Mouse (Mus musculus): ENCODE data around the gene Rps6ka1. TPM values are rescaled to one million over a fixed set of nuclear protein-coding genes. Genes with fewer than 3 reads are reported as not detected.

Rps6ka1 gene
- polyA plus RNA-seq, 1 experiment from 2014 or later = 34.5 TPM

- 83% methylated on average over 4 of the region's 4 CpGs for WGBS
- DNase-seq (ENCODE audit: low spot score) = no peak
- peaks cover 9% of the 10 kb centered on the region for H3K4me1 ChIP-seq
- no peaks in the 10 kb centered on the region for H3K27me3 ChIP-seq (ENCODE audit: low read depth, poor library complexity, severe bottlenecking)
- H3K27ac ChIP-seq (replicated peaks) = no peak overlapping the region
- no peak overlapping the region for H3K4me3 ChIP-seq
- H3K36me3 ChIP-seq = peaks cover 19% of the 10 kb centered on the region
- no peaks in the 10 kb centered on the region for H3K9me3 ChIP-seq (replicated peaks)
Observed at GRCm38 (mm10) chr4:133873431-133873851, 14.2 kb downstream of the Rps6ka1 start.

DNA sequence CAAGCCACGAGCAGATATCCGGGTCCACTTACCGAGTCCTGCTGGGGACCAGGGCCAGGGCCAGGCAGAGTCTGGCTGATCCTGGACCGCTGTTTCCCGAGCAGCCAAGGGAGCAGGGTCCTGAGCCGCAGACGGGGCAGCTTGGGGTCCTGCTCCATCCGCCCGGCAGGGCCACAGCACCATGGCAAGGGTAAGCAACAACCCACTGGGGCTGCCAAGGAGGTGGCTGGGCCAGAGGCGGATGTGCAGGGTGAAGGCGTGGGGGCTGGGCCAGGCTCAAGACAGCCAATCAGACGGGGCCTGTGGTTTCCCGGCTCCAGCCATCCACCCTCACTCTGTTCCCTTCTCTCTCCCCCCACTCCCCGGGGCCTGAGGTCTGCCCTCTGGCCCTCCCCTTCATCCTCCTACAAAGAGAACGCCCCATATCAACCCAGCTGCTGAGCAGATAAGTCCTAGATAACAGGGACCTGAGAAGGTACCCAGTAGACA lies 14.7 kb downstream of the Rps6ka1 start:
- no peaks in the 10 kb centered on the region for H3K27me3 ChIP-seq (ENCODE audit: low read depth, poor library complexity, severe bottlenecking)
- DNase-seq (ENCODE audit: low spot score) = no peak
- H3K36me3 ChIP-seq = peaks cover 21% of the 10 kb centered on the region
- 73% methylated on average over 15 of the region's 15 CpGs for WGBS
- H3K9me3 ChIP-seq (replicated peaks) = no peaks in the 10 kb centered on the region
- H3K4me3 ChIP-seq = no peak overlapping the region
- H3K4me1 ChIP-seq = peaks cover 9% of the 10 kb centered on the region
- 0 out of 2 replicates have a peak overlapping the region, but pooled peaks have one; percentile 6 for H3K27ac ChIP-seq (replicated peaks)

DNA sequence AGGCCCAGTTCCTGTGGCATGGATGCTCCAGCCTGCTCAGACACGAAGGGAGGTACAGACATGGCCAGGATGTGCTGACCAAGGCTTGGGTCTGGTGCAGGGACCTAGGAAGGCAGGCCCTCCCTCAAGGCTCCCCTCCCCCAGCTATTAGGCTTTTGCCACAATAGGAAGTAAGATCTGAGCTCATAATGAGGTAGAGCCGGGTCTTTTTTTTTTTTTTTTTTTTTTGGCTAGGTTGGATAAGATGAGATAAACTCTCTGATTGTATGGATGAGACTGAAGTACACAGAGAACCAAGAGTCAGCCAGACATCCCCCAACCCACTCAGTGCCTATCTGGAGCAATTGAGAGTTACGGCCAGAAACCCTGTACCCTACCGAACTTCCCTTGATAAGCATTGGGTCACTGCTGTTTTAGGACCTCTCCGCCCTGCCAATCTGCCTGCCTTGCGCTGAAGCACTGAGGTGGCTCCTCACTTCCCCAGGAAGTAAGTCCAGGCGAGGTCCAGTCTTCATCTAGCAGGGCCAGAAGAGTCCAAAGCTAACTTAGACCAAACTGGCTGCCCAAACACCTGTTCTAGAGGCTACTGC lies 15.3 kb downstream of the Rps6ka1 start:
- no peak for DNase-seq (ENCODE audit: low spot score)
- Histone ChIP-seq H3K36me3 (peaks cover 16% of the 10 kb centered on the region), H3K27ac (replicated peaks) (0 out of 2 replicates have a peak overlapping the region, but pooled peaks have one; percentile 6), H3K4me1 (peaks cover 9% of the 10 kb centered on the region), H3K27me3 (ENCODE audit: low read depth, poor library complexity, severe bottlenecking) (no peaks in the 10 kb centered on the region), H3K9me3 (replicated peaks) (no peaks in the 10 kb centered on the region), H3K4me3 (no peak overlapping the region)
- WGBS = 88% methylated on average over 7 of the region's 7 CpGs

DNA sequence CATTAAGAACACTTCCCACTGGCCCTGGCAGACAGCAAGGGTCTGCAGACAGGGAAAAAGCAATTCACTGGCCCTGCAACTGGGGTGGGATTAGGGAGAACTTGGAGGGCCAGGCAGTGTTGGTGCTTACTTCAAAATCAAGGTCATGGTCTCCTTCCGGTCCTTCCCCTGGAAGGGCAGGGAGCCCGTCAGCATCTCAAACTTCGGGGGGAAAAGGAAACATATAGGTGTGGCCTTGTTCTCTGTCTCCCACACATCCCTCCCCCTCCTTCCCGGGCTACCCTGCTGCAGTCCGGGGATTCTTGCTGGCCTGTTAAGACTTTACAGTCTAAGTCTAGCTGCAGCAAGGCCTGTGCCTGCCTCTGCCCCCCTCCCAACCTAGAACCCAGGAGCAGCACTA lies 22.4 kb downstream of the Rps6ka1 start:
- Histone ChIP-seq H3K4me1 (peaks cover 28% of the 10 kb centered on the region), H3K27ac (replicated peaks) (peak overlapping the region; percentile 86), H3K27me3 (ENCODE audit: low read depth, poor library complexity, severe bottlenecking) (no peaks in the 10 kb centered on the region), H3K36me3 (peaks cover 26% of the 10 kb centered on the region), H3K9me3 (replicated peaks) (no peaks in the 10 kb centered on the region), H3K4me3 (no peak overlapping the region)
- 73% methylated on average over 5 of the region's 5 CpGs for WGBS
- DNase-seq (ENCODE audit: low spot score) = no peak

DNA sequence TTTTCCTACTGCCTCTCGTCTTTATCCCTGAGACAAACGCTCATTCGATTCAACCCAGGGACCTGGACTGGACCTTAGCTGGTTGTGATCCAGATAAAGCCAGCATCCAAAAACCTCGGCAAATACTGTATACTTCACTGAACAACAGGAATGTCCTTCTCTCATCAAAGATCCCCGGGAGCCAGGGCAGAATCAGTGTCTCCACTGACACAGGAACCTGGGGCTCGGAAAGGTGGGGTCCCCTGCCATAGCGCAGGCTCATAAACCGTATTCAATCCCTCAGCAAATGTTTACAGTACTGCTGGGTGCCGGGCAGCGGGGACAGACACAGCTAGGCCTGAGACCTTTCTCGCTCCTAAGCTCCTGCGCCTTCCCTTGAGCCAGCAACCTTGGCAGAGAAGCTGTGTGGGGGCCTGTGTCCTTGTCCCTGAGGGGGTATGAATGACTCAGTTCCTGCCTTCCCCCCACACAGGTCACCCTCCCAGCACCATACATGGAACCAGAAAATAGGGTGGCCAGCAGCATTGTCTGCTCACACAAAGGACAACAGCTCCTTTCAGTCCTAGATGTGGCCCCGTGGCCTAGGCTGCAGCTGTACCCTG lies 23.1 kb downstream of the Rps6ka1 start:
- peak; percentile 44 for DNase-seq (ENCODE audit: low spot score)
- peak overlapping the region; percentile 86 for H3K27ac ChIP-seq (replicated peaks)
- peak overlapping the region; percentile 20 for H3K4me3 ChIP-seq
- no peaks in the 10 kb centered on the region for H3K27me3 ChIP-seq (ENCODE audit: low read depth, poor library complexity, severe bottlenecking)
- no peaks in the 10 kb centered on the region for H3K9me3 ChIP-seq (replicated peaks)
- peaks cover 28% of the 10 kb centered on the region for H3K4me1 ChIP-seq
- peaks cover 33% of the 10 kb centered on the region for H3K36me3 ChIP-seq
- 40% methylated on average over 13 of the region's 13 CpGs for WGBS

DNA sequence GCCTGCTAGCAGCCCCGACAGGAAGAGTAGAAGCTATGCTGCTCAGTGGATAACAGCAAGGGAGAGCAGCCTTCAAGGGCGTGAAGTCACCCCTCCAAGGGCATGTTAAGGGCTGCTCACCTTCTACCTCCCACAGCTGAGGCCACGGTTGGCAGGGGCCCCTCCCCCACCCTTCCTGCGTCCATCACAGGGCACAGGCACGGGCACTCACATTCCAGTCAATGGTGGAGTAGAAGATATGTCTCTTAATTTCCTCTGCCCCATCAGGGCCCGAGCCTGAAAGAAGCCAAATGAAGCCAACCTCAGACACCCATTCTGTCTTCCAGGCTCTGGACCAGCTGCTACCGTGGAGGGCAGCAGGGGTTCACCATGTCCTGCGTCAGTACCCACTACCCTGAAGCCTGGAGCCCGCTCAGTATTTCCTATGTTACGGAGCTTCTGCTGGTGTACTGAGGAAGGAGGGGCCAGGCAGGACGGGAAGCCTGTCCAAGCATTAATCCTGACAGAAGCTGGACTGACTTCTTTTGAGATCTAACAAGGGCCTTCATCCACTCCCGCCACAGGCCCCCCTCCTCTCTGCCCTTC lies 23.7 kb downstream of the Rps6ka1 start:
- peak overlapping the region; percentile 20; the same call in 1 of the 2 replicates for H3K4me3 ChIP-seq
- H3K27me3 ChIP-seq (ENCODE audit: low read depth, poor library complexity, severe bottlenecking) = no peaks in the 10 kb centered on the region
- H3K4me1 ChIP-seq = peaks cover 28% of the 10 kb centered on the region
- 50% methylated on average over 12 of the region's 12 CpGs for WGBS
- peak overlapping the region; percentile 86 for H3K27ac ChIP-seq (replicated peaks)
- peaks cover 34% of the 10 kb centered on the region for H3K36me3 ChIP-seq
- peak; percentile 17 for DNase-seq (ENCODE audit: low spot score)
- H3K9me3 ChIP-seq (replicated peaks) = no peaks in the 10 kb centered on the region

GRCm38 (mm10) chr4:133857527-133857926 lies 30.1 kb downstream of the Rps6ka1 start:
- no peak overlapping the region for H3K4me3 ChIP-seq
- H3K9me3 ChIP-seq (replicated peaks) = no peaks in the 10 kb centered on the region
- no peak overlapping the region for H3K27ac ChIP-seq (replicated peaks)
- no peak for DNase-seq (ENCODE audit: low spot score)
- no peaks in the 10 kb centered on the region for H3K27me3 ChIP-seq (ENCODE audit: low read depth, poor library complexity, severe bottlenecking)
- H3K4me1 ChIP-seq = peaks cover 6% of the 10 kb centered on the region
- H3K36me3 ChIP-seq = peaks cover 35% of the 10 kb centered on the region
- 76% methylated on average over 4 of the region's 4 CpGs for WGBS

DNA sequence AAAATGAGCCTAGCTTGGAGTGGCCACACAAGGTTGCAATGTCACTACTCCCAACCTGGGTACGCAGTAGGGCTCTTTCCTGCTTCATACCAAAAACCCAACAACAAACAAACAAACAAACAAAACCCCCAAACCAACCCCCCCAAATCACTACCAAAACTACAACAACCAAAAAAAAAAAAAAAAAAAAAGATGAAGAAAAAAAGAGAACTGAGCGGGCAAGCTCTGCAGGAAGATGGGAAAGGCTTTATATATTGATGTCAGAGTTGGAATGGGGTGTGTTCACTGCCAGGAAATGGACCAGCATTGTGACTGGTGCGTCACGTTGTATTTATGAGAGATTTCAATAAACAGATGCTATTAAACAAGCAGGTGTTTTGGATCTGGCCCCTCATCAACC lies 33.0 kb downstream of the Rps6ka1 start:
- Histone ChIP-seq H3K27me3 (ENCODE audit: low read depth, poor library complexity, severe bottlenecking) (no peaks in the 10 kb centered on the region), H3K9me3 (replicated peaks) (no peaks in the 10 kb centered on the region), H3K4me3 (no peak overlapping the region), H3K36me3 (peaks cover 28% of the 10 kb centered on the region), H3K4me1 (peaks cover 6% of the 10 kb centered on the region), H3K27ac (replicated peaks) (no peak overlapping the region)
- DNase-seq (ENCODE audit: low spot score) = no peak
- WGBS = 87% methylated on average over 4 of the region's 4 CpGs

DNA sequence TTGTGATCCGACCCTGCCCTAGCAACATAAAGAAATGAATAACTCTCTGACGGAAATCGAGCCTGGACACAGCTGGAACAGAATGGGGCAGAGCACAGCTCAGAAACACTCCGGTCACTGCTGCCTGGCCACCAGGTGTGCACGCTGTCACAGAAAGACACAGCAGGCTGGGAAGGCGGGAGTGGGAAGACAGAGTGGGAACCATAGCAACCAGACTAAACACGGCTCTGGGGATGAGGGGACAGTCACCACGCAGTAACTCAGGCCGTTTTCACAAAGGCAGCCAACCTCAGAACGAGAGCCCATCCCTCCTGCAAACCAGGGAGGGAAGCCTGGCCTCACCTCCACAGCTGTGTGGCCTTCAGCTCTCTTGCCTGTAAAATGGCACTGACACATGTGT lies 34.0 kb downstream of the Rps6ka1 start:
- H3K27me3 ChIP-seq (ENCODE audit: low read depth, poor library complexity, severe bottlenecking) = no peaks in the 10 kb centered on the region
- H3K27ac ChIP-seq (replicated peaks) = 0 out of 2 replicates have a peak overlapping the region, but pooled peaks have one; percentile 47
- H3K4me1 ChIP-seq = peaks cover 6% of the 10 kb centered on the region
- DNase-seq (ENCODE audit: low spot score) = no peak
- no peaks in the 10 kb centered on the region for H3K9me3 ChIP-seq (replicated peaks)
- WGBS = 61% methylated on average over 10 of the region's 10 CpGs
- H3K4me3 ChIP-seq = no peak overlapping the region
- peaks cover 26% of the 10 kb centered on the region for H3K36me3 ChIP-seq

DNA sequence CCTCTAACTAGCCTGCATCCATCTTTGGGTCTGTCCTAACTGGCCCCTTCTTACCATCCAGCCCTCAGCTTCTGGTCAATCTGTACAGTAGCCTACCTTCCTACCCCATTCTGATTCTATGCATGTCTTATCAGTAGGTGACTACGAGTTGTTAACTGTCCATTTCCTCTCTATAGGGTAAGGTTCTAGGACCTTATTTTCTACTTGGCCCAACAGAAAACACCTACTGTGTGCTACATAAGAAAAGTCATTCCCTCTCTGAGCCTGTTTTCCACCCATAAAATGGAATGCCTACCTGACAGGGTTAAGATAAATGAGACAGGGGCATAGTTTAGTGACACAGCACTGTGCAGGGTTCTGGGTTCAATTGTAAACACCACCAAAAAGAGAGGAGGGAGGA lies 41.0 kb downstream of the Rps6ka1 start:
- Histone ChIP-seq H3K9me3 (replicated peaks) (no peaks in the 10 kb centered on the region), H3K4me3 (no peak overlapping the region), H3K27ac (replicated peaks) (no peak overlapping the region), H3K36me3 (peaks cover 39% of the 10 kb centered on the region), H3K4me1 (no peaks in the 10 kb centered on the region), H3K27me3 (ENCODE audit: low read depth, poor library complexity, severe bottlenecking) (no peaks in the 10 kb centered on the region)
- WGBS = 93% methylated on average over 1 of the region's 1 CpGs
- no peak for DNase-seq (ENCODE audit: low spot score)

- no peaks in the 10 kb centered on the region for H3K9me3 ChIP-seq (replicated peaks)
- no peak overlapping the region for H3K4me3 ChIP-seq
- peaks cover 27% of the 10 kb centered on the region for H3K36me3 ChIP-seq
- peaks cover 8% of the 10 kb centered on the region for H3K4me1 ChIP-seq
- DNase-seq (ENCODE audit: low spot score) = no peak
- H3K27ac ChIP-seq (replicated peaks) = no peak overlapping the region
- 92% methylated on average over 9 of the region's 9 CpGs for WGBS
- H3K27me3 ChIP-seq (ENCODE audit: low read depth, poor library complexity, severe bottlenecking) = no peaks in the 10 kb centered on the region
Observed at GRCm38 (mm10) chr4:133845060-133845459, 42.5 kb downstream of the Rps6ka1 start.

GRCm38 (mm10) chr4:133844209-133844841 lies 43.3 kb downstream of the Rps6ka1 start:
- no peak overlapping the region for H3K27ac ChIP-seq (replicated peaks)
- no peaks in the 10 kb centered on the region for H3K9me3 ChIP-seq (replicated peaks)
- WGBS = 83% methylated on average over 14 of the region's 14 CpGs
- H3K4me1 ChIP-seq = peaks cover 8% of the 10 kb centered on the region
- peaks cover 20% of the 10 kb centered on the region for H3K36me3 ChIP-seq
- H3K4me3 ChIP-seq = no peak overlapping the region
- no peaks in the 10 kb centered on the region for H3K27me3 ChIP-seq (ENCODE audit: low read depth, poor library complexity, severe bottlenecking)
- no peak for DNase-seq (ENCODE audit: low spot score)

Data from midbrain, embryonic 10.5 days (tissue).